Mouse (Mus musculus) lung, postnatal 36 days (tissue): ENCODE results near the gene Fgf14.
"Not testable (repeated sequence)": the region's sequence is repeated elsewhere in the genome, so short reads cannot be mapped to it uniquely, and the experiment has no call there.

Experiments used
- DNase-seq: peaks from one replicate; pipeline ENCODE4 v3.0.0; 2022; ENCODE audit warnings: mixed read lengths

Gene Fgf14

GRCm38 (mm10) chr14:124191913-124192814, 484.8 kb downstream of the Fgf14 start:
- no peak for DNase-seq

GRCm38 (mm10) chr14:124180265-124180664, 496.7 kb downstream of the Fgf14 start:
- DNase-seq: no peak

DNA sequence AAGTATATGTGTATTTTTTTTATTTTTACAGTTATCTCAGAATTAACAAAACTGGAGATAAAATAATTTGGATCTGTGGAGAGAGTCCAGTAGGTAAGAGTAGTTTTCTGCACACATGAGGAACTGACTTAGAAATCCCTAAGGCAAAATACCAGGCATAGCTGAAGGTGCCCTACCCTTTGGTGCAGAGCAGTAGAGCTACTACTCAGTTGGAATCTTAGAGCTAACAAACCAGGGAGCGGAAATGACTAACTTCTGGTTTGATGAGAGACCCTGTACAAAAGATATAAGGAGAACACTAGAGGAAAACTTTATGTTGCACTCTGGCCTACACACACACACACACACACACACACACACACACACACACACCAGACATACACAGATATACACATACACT, 502.8 kb downstream of the Fgf14 start:
- no peak for DNase-seq

DNA sequence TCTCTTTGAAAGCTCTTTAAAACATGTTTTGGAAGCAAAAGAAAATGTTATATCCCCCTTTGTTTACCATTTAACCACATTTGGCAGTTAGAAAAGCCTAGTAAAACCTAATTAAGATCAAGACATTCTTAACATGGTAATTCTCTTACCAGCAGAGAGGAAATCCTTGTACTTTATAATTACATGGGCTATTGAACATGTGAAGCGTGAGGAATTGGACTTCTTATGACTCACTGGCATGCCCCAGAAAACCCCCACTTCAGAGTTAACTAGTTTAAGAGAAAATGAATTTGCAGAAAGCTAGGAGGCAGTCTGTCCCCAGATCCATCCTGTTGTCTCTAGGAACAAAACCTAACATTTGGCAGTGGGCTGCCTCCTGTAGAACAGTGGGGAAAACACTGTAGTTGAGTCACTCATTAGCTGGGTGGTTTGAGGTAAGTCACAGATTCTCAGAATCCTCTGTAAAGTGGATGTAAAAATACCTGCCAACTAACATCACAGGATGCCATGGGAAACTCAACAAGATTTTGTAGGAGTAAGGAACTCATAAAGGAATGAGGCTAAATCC, 513.2 kb downstream of the Fgf14 start:
- no peak for DNase-seq

DNA sequence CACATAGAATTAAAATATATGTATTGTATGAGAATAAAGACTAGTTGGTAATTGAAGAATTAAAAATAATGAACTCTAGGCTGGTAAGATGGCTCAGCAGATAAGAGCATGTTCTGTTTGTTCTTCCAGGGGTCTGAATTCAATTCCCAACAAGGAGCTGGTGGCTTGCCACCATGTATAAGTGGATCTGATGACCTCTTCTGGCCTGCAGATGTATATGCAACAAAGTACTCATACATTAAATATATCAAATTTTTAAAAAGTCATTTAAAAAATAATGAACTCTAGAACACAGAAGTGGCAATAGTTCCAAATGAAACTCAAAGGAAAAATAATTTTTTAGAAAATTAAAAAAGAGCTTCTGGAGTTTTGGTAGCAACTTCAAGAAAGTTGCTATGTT, 529.5 kb downstream of the Fgf14 start:
- DNase-seq: no peak

- DNase-seq: no peak
Measured at GRCm38 (mm10) chr14:124107205-124107873, 569.6 kb downstream of the Fgf14 start.

GRCm38 (mm10) chr14:124083126-124083525, 593.8 kb downstream of the Fgf14 start:
- no peak for DNase-seq

GRCm38 (mm10) chr14:124044016-124044415, 632.9 kb downstream of the Fgf14 start:
- DNase-seq: no peak

DNA sequence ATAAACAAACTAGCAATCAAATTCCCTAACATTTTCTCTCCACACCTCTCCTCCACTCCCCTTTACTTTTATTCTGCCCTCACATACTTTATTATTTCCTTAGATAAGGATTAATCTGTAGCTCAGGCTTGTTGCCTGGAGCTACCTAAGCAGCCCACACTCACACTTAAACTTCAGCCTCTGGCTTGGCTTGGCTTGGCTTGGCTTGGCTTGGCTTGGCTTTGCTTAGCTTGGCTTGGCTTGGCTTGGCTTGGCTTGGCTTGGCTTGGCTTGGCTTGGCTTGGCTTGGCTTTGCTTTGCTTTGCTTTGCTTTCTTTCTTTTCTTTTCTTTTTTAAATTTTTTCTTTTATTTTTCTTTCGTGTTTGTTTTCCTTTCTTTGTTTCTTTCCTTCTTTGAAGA, 636.3 kb downstream of the Fgf14 start:
- DNase-seq: no peak

- DNase-seq: no peak
Measured at GRCm38 (mm10) chr14:124037434-124037833, 639.5 kb downstream of the Fgf14 start.

DNA sequence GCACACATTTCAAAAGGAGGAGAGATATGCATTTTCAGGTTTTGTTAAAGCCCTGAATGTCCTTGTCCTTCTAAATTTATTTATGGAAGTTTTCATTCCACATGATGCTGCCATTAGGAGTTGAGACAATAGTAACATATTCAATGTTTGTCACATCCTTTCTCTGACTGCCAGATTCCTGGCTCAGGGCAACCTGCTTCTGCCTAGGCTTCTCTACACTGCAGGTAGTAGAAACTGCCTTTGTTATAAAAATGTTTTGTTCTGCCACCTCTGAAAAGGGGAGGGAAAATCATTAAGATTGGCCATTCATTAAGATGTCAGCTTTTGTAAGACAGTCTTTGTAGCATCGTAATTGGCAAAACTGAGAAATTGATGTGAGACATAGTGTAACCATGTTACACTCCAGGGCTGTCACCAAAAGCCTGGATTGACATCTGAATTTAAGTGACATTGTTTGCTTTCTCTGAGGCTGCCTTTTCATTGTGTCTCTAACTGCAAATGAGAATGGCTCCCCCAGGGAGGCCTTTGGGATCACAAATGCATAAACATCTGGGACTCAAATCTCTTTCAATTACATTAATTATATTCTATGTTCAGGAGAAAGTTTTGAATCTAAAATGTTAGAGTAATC, 640.2 kb downstream of the Fgf14 start:
- no peak for DNase-seq

GRCm38 (mm10) chr14:124033302-124033701, 643.6 kb downstream of the Fgf14 start:
- not testable (repeated sequence) for DNase-seq

GRCm38 (mm10) chr14:124027886-124028670, 648.8 kb downstream of the Fgf14 start:
- no peak for DNase-seq

DNA sequence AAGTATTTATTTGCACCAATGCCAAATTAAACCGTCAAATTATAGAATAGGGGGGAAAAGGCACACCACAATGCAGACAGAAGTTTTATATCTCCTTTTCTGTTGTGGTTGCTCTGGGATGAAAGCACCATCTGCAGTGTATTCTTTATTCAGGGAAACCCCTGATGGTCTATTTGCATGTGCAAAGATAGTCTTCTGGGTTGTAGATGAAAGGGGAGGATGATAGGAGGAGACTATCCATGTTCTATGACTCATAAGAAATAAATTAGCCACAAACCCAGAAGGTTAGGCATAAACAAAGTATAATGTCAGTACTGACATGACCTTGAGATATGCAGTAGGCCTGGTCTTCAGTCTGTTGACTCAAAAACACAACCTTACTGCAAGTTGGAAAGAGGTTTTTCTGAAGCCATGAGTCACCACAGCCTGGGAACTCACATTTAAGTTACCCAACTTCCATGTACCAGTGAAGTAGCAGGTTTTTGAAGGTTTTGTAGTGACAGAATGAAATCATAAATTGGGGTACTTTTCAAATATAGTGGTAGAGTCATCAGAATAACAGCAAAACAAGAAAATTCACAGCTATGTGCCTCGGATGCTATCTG, 686.2 kb downstream of the Fgf14 start:
- no peak for DNase-seq

- DNase-seq: no peak
Measured at GRCm38 (mm10) chr14:123967996-123968395, 708.9 kb downstream of the Fgf14 start.

GRCm38 (mm10) chr14:123966531-123966930, 710.4 kb downstream of the Fgf14 start:
- DNase-seq: no peak
